Mouse (Mus musculus): Measurements from ENCODE around the gene Tbc1d2b. TPM values are rescaled to one million over a fixed set of nuclear protein-coding genes. Genes with fewer than 3 reads are reported as not detected.

Gene Tbc1d2b
- polyA plus RNA-seq, 1 experiment, result 9.9 TPM

DNA sequence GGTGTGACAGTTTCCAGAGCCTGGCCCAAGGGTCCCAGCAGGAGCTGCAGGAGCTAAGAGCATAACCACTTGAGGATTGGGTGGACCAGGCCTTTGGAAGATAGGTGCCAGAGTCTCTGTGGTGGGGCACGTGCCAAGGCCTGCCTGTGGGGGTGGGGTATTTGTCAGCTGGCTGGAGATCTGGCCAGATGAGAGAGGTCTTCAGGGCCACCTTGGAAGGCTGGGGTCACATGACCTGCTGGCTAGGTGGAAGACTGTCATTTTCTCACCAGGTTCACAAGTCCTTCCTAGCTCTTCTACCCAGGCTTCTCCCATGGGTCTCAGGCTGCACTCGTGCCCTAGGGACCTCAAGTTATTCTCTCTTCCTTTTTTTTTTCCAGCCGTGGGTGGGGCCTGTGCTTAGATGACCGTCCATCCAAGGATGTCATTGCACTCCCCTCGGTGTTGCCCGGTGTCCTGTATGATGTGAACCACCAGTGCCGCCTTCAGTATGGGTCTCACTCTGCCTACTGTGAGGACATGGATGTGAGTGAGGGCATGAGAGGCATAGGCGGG is 85.2 kb downstream of the Tbc1d2b start:
- DNase-seq (ENCODE audit: low read depth, low spot score), result no peak
- whole genome bisulfite sequencing, result 80% methylated on average over 8 of the region's 8 CpGs

DNA sequence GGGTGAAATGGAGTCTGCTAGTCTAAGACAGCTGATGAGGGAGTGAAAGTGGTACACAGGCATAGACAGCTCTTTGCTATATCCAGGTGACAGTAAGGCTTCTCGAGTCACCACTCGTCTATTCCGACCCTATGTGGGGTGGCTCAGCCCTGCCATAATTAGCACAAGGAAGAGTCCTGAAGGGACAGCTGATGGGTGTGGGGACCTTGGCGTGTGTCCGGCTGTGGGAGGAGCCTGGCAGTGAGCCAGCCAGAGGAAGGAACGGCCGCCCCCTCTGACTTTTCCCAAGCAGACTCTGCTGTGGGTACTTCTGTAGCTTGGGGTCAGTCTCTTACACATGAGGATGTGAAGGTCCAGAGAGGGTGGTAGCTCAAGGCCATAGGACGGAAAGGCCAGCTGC is 86.5 kb downstream of the Tbc1d2b start:
- WGBS, result 14% methylated on average over 8 of the region's 8 CpGs
- DNase-seq (ENCODE audit: low read depth, low spot score), result no peak

DNA sequence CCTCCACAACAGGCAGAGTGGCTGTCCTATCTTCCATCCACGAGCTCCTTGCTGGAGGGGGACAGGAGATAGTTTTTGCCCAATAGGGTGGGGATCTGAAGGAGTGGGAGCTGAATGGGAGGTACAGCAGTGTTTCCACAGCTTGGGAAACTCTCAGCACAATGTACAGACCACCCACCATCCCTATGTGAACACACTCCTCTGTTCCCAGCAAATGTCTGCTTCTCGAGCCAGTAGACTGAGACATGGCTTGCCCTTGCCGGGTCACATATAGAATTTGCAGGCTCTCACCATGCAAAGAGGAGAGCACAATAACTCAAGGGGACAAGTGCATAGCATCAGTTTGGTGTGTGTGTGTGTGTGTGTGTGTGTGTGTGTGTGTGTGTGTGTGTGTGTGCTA is 87.1 kb downstream of the Tbc1d2b start:
- DNase-seq (ENCODE audit: low read depth, low spot score), result no peak
- 70% methylated on average over 3 of the region's 3 CpGs for WGBS

DNA sequence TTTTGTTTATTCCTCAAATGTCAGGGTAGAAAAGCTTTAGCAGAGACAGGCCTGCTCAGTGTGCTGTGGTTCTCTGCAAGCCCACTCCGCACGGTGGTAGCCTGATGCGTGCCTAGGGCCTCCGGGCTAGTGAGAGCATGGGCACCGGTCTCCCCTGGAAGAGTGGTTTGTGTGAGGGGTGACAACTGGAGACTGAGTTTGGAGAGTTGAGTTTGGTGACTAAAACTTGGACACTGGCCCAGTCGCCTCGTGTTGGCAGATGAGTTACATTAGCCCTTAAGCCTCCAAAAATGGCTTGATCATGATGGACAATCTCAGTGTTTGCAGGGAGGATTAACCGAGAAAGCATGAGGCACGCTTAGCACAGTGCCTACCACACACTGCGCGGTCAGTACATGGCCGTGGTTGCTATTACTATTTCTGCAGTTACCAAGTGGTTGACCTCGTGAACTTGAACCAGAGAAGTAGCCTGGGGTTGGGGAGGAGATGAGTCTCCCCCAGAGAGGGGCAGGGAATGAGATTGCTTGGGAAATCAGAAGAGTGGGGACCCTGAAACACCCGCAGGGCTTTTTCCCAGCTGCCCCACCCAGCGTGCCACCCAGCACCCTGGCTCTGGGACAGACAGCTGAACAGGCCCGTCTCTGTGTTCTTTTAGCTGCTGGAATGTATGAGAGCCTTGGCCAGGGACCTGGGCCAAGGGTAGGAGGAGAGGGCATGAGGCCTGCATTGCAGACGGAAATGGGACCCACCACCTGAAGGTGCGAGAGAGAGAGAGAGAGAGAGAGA is 87.8 kb downstream of the Tbc1d2b start:
- DNase-seq (ENCODE audit: low read depth, low spot score), result no peak
- 67% methylated on average over 18 of the region's 18 CpGs for WGBS

DNA sequence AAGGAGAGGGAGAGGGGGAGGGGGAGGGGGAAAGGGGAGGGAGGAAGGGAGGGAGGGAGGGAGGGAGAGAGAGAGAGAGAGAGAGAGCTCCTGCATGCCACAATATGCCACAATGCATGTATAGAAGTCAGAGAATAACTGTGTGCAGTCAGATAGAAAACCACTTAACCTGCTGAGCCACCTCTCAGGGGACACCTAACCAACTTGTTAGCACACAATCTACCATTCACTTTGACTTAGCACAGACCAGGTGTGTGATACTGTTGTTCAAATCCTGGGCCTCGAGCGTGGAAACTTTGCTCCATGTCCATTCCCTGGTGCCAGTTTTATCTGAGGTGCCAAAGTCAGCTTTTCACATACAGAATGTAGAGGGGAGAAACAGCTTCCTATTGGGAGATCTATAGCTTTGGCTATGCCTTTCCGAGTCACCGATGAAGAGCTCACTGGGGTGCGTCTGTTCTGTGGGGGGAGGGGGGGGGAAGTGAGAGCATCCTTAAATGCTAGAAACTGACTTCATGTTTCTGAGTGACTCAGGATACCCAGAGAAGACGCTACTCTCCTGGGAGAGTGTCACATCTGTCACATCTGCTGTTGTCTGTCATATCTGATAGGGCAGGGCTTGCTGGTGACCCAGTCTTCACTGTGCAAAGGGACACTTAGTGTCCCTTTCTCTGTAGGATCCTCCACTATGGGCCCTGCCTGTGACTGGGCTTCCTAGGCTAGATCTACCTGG is 88.8 kb downstream of the Tbc1d2b start:
- no peak for DNase-seq (ENCODE audit: low read depth, low spot score)
- 76% methylated on average over 6 of the region's 6 CpGs for WGBS

DNA sequence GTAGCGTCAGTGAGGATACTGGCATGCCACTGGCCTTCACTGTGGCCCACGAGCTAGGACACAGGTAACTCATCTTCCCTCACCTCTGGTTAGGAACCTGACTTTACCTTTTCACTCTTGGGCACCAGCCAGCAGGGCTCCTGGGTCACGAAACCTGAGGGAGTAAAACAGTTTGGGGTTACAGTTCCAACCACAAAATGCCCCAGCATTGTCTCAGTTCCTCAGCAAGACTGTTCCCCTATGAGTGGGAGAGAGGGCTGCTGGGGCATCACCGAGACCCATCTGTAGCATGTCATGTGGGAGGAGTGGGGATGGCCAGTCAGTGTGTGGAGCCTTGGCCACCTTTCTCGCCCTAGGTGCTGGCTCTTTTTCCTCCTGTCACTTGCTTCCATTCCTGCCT is 91.2 kb downstream of the Tbc1d2b start:
- 76% methylated on average over 5 of the region's 5 CpGs for WGBS
- no peak for DNase-seq (ENCODE audit: low read depth, low spot score)

DNA sequence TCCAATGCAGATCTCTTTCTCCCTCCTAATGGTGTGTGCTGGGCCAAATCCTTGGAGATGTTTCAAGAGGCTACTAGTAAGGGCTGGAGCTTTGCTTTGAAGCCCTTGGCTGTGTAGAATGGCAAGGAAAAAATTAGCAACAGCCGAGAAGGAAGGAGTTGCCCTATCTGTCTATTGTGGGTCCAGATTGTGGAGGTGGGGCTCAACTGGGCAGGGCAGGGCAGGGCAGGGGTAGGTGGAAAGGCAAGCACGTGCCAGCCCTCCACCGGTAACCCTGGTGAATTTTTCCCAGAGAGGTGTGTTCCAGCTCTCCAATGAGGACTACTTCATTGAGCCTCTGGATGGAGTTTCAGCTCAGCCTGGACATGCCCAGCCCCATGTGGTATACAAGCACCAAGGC is 97.3 kb downstream of the Tbc1d2b start:
- no peak for DNase-seq (ENCODE audit: low read depth, low spot score)
- WGBS, result 42% methylated on average over 3 of the region's 3 CpGs

DNA sequence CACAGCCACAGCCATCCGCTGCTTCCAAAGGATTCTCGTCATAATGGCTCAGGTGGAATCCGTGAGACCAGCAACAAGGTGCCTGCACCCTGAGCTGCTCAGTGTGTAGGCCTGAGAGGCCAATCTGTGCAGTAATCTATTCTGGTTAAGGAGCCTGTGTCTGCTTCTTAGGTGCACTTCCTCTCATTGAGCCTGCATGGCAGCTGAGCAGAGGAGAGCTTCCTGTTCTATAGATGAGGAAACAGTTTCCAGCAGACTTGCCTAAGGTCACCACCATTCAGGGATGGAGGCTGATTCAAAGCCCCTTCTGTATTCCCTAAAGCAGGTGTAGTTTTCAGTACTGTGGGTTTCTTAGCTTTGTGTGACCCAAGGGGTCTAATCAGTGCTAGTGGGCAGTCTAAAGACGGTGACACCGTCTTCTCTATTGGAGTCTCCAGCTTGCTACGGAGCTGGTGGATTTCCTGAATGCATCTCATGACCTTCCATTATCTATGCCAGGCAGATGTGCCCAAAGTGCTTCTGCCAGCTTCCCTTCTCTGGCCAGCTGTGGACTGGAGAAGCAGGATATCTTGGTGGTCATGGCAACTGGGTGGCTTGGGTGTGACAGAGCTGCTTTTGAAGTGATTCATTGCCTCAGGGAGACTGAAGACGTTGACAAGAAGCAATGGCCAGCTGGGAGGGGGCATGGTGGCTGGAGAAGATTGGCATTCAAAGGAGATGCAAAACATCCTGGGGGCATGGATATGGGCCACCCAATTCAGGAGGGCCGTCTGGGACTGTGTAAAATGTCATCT is 97.9 kb downstream of the Tbc1d2b start:
- WGBS, result 82% methylated on average over 8 of the region's 8 CpGs
- DNase-seq (ENCODE audit: low read depth, low spot score), result no peak

DNA sequence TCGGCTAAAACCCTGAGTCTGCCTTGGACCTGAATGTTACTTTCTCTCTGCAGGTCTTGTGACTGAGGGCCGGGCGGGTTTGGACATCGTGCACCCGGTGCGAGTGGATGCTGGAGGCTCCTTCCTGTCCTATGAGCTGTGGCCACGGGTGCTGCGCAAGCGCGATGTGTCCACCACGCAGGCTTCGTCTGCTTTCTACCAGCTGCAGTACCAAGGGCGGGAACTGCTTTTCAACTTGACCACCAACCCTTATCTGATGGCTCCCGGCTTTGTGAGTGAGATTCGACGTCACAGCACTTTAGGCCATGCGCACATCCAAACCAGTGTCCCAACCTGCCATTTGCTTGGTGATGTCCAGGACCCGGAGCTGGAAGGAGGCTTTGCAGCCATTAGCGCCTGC is 99.2 kb downstream of the Tbc1d2b start:
- WGBS, result 96% methylated on average over 19 of the region's 19 CpGs
- no peak for DNase-seq (ENCODE audit: low read depth, low spot score)

DNA sequence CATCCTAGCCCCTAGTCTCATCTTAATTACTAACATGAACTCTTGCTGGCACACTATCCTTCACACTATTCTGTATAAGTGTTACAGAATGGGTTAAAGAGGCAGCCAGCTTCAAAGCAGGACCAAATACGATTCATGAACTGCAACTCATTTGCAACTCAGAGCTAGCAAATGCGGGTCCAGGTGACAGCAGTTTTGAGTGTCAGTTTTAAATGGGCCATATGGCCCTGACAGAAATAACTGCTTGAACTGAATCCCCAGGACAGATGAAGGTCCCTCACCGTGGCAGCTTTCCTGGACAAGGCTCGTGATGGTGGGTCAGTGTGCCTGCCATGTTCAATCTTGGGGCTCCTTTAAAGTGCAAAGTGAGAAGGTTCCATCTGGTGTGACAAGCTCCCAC is 100.6 kb downstream of the Tbc1d2b start:
- 80% methylated on average over 4 of the region's 4 CpGs for WGBS
- DNase-seq (ENCODE audit: low read depth, low spot score), result no peak

DNA sequence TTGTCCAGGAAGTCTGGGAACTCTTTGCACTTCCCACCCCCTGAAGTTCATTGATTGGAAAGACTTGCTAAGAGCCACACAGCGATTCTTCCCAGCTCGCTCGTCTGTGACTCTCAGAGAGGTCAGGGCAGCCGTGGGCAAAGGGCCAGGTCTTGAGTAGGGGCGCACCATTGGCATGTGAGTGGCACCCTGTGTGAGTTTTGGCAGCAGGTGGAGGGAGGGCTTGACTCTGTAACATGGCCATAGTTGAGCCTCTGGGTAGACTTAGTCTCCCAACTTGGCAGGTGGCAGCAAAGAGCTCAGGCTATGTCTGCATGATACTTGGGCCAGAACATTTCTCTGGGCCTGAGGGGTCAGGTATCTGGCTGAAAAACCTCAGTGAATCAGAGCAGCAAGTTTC is 104.0 kb downstream of the Tbc1d2b start:
- DNase-seq (ENCODE audit: low read depth, low spot score), result no peak
- WGBS, result 76% methylated on average over 5 of the region's 5 CpGs

DNA sequence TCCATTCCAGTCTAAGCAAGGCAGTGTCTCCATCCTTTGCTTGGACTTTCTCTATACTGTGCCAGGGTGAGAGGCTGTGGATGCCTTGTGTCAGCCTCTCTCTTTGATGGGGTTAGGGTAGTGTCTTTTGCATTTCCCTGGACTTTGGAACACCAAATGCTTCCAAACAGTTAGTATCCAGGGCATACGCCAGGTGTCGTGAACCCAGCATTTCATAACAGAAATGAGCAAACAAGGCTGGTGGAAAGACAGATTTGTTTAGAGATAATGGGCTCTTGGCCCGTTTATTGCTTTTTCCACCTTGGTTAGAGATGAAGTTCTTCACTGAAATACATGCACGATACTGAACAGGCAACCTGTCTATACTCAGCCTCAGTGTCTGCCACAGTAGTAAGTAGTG is 105.0 kb downstream of the Tbc1d2b start:
- 35% methylated on average over 4 of the region's 4 CpGs for WGBS
- no peak for DNase-seq (ENCODE audit: low read depth, low spot score)

DNA sequence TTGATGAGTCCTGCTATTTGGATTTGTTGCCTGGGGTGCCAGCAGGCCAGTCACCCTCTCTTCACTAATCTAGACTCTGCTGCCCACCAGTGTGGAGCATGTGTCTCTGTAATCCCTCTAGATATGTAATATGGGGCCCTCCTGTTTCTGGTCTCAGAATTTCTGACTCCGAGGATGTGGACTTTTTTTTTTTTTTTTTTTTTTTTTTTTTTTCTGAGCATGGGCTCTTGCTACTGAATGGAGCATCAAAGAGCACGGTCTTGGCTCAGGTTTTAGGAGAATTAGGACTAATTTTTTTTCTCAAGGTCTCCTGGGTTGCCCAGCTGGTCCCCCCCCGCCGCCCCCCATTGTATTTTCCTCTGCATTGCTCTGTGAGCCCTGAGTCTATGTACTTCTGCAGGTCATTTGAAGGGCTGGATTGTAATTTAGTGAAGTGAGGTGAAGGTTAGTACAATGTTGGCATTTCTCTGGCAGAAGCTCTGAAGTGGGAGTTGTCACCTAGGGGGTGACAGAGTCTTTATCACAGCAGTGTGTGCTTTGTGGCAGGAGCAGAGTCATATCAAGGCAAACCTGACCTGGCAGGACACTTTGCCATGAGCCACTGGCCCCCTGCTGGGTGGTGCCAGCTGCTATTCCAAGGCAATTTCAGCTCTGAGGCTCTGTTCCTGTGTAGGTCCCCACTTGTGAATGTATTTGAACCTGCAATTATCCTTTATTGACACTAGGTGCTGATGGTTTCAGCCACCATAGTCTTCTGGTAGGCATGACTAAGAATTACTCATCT is 105.7 kb downstream of the Tbc1d2b start:
- no peak for DNase-seq (ENCODE audit: low read depth, low spot score)
- 69% methylated on average over 4 of the region's 4 CpGs for WGBS

DNA sequence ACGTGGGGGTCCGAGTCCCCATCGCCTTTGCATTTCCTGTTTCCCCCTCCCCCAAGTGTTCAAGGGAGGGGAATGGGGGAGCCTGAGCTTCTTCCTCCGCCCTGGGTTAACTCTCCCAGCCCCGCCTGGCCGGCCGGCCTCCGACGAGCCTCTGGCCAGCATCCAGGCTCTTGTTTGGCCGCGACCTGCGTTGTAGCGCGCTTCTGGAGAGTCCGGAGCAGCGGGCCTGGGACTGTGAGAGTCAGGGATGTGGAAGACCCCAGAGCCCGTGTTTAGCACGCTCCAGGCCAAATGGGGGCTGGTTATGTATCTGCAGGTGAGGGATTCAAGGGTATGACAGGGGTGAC is 106.9 kb downstream of the Tbc1d2b start:
- DNase-seq (ENCODE audit: low read depth, low spot score), result no peak
- WGBS, result 3% methylated on average over 18 of the region's 18 CpGs

DNA sequence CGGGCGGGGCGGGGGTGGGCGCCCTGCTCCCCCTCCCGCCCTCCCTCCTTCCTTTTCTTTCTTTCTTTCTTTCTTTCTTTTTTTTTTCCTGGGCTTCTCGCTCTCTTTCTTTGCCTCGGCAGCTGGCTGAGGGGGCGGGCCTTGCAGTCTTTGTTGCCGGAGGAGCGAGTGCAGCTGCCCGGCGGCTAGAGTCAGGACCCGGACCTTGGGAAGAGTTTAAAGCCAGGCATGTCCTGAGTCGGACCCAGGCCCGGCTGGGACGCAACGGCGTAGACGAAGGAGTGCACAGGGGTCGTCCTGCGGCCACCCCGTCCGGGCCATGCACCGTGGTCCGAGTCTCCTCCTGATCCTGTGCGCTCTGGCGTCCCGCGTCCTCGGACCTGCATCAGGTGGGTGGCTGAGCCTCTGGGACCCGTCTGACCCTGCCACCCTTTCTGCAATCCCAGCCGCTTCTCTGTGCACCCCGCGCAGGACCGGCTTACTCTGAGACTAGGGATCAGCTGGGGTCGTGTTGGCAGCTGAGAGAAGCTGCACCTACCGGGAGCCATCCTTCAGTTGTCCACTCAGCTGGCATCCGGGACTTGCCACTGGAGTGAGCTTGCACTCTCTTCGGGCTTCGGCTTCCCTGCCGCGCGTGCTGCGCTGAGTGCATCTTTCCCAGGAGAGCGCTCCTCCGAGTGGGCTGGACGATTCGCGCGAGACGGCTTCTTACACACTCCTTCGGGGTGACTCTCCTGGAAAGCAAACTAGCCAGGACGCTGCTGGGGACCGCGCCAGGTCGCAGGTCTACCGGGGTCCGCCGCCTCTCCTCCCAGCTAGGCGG is 107.5 kb downstream of the Tbc1d2b start, which contains the start of gene Adamts7:
TSS of gene Adamts7 (plus strand) at position 144 of the 823 bp plus-strand sequence.
- WGBS, result 1% methylated on average over 57 of the region's 60 CpGs
- DNase-seq (ENCODE audit: low read depth, low spot score), result no peak

DNA sequence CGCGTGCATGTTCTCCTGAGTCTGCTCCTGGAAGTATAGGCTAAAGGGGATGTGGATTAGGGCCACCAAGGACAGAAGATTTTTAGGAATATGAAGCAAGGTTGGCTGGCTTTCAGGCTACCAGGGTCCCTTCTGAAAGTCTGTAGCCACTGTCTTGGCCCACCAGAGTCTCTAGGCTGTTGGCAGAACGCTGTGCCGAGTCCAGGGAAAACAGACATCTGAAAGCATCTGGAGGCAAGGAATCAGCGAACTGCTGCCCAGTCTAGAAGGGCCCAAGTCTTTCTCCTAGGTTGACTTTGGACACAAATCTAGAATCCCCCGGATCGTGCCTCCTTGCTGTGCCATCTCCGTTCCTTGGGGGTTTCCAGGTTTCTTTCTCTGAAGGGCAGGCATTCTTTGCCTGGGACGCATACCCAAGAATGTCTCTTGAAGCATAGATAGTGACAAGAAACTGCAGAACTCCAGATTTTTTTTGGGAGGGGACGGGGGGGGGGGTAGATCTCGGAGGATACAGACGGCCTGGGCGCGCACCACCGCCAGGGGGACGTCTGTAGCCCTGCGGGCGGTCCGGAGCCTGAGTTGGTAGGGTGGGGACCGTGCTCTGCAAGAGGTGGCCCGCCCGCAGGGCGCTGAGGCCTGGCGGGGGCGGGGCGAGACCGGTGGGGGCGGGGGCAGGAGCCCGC is 108.2 kb downstream of the Tbc1d2b start:
- WGBS, result 8% methylated on average over 29 of the region's 29 CpGs
- no peak for DNase-seq (ENCODE audit: low read depth, low spot score)

Measured in large intestine, adult 2 months (tissue).